Mouse (Mus musculus) testis, adult 2 months (tissue): ENCODE data around the gene Acd.

Experiments used
- CTCF ChIP-seq: fragments of 200-500 bp; IDR thresholded peaks from 2 replicates; pipeline ENCODE4 v1.5.1; 2012; ENCODE audit warnings: low read depth, mild to moderate bottlenecking, inconsistent platforms, low read length, moderate library complexity; ENCODE audit not compliant: control insufficient read depth, insufficient read depth, insufficient replicate concordance
- POLR2A ChIP-seq: fragments of 200-500 bp; IDR thresholded peaks from 2 replicates; pipeline ENCODE4 v1.6.1; 2012; ENCODE audit warnings: low read depth, mild to moderate bottlenecking, inconsistent platforms, low read length, moderate library complexity; ENCODE audit not compliant: control insufficient read depth

DNA sequence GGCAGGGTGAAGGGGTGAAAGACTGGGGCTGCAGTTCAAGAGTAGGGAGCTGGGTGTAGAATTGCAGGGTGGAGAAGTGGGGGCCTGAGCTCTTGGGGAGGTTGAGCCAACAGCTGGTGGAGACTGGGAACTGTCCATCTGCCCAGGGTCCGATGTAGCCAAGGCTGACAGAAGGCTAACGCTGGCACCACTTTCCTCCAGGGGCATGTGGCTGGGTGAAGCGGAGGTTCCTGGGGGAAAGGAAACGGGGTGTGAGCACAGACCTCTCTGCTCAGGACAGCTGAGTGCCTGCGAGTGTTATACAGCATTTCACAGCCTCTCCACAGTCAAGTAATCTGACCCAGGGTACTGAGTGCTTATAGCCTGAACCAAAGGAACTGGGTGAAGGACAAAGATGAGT is 2.2 kb downstream of the Acd start:
- TF ChIP-seq CTCF (no peak), POLR2A (no peak)
